Mouse (Mus musculus) MEL (cell line): ENCODE results near the gene Atad1. TPM values are rescaled to one million over a fixed set of nuclear protein-coding genes. Genes with fewer than 3 reads are reported as not detected.
A peak's percentile ranks its signal among the peaks of the same experiment; 100 is the strongest.

Experiments
- DNase-seq: peaks from one replicate; pipeline ENCODE4 v3.0.0; 2011; ENCODE audit warnings: low read depth, low spot score
- H3K27ac ChIP-seq: 2 replicates; pipeline ENCODE4 v1.5.1; 2012; ENCODE audit warnings: low read depth, mild to moderate bottlenecking, control low read depth, low read length, moderate library complexity; ENCODE audit not compliant: control insufficient read depth
- H3K27me3 ChIP-seq, 2 experiments: fragments of 150-350 bp in 1 of 2; sonication (generic) in 1 of 2; 2 replicates each; pipeline ENCODE4 v1.6.1; 2012; ENCODE audit warnings: low read length in 2 of 2, mild to moderate bottlenecking in 2 of 2, improper control_type of control experiment in 1 of 2, moderate library complexity in 1 of 2; ENCODE audit not compliant: insufficient read depth in 2 of 2, control insufficient read depth in 1 of 2
- H3K36me3 ChIP-seq, 2 experiments: 2 replicates each; pipeline ENCODE4 v1.6.1; 2012 to 2014; ENCODE audit warnings: low read length in 2 of 2, improper control_type of control experiment in 1 of 2, inconsistent platforms in 1 of 2, mild to moderate bottlenecking in 1 of 2; ENCODE audit not compliant: insufficient read depth in 2 of 2, control insufficient read depth in 1 of 2
- H3K4me1 ChIP-seq, 2 experiments: fragments of 150-350 bp in 1 of 2; sonication (generic) in 1 of 2; 2 replicates each; pipeline ENCODE4 v1.6.1; 2012; ENCODE audit warnings: low read length in 2 of 2, improper control_type of control experiment in 1 of 2, mild to moderate bottlenecking in 1 of 2; ENCODE audit not compliant: insufficient read depth in 2 of 2, control insufficient read depth in 1 of 2
- H3K4me3 ChIP-seq, 2 experiments: fragments of 150-350 bp in 1 of 2; sonication (generic) in 1 of 2; 2 replicates each; pipeline ENCODE4 v1.5.1; 2012; ENCODE audit warnings: low read depth in 2 of 2, low read length in 2 of 2, mild to moderate bottlenecking in 2 of 2, moderate library complexity in 2 of 2, control low read depth in 1 of 2, improper control_type of control experiment in 1 of 2; ENCODE audit not compliant: control insufficient read depth in 1 of 2, insufficient read depth in 1 of 2
- H3K79me2 ChIP-seq: 2 replicates; pipeline ENCODE4 v1.6.1; 2012; ENCODE audit warnings: mild to moderate bottlenecking, low read length, moderate library complexity; ENCODE audit not compliant: control insufficient read depth, poor library complexity, insufficient read depth
- H3K9ac ChIP-seq: 2 replicates; pipeline ENCODE4 v1.6.1; 2012; ENCODE audit warnings: low read depth, mild to moderate bottlenecking, control low read depth, low read length, moderate library complexity; ENCODE audit not compliant: control insufficient read depth, poor library complexity, severe bottlenecking
- H3K9me3 ChIP-seq: fragments of 150-350 bp; sonication (generic); replicated peaks from 2 replicates; pipeline ENCODE4 v1.6.1; 2012; ENCODE audit warnings: mild to moderate bottlenecking, low read length, improper control_type of control experiment, moderate library complexity; ENCODE audit not compliant: insufficient read depth
- CTCF ChIP-seq, 3 experiments: IDR thresholded peaks in 2 of 3; conservative IDR thresholded peaks in 1 of 3; 2 replicates each; pipeline ENCODE4 v1.5.1; 2011 to 2012; ENCODE audit warnings: low read length in 3 of 3, low read depth in 2 of 3, mild to moderate bottlenecking in 2 of 3, improper control_type of control experiment in 1 of 3, inconsistent platforms in 1 of 3, mixed read lengths in 1 of 3, moderate library complexity in 1 of 3; ENCODE audit not compliant: control insufficient read depth in 1 of 3, insufficient read depth in 1 of 3, poor library complexity in 1 of 3, severe bottlenecking in 1 of 3
- GABPA ChIP-seq: IDR thresholded peaks from 2 replicates; pipeline ENCODE4 v1.6.1; 2012; ENCODE audit warnings: low read depth, mild to moderate bottlenecking, inconsistent platforms, low read length, improper control_type of control experiment, moderate library complexity
- GATA1 ChIP-seq: IDR thresholded peaks from 2 replicates; pipeline ENCODE4 v1.6.1; 2011; ENCODE audit warnings: low read depth, low read length, improper control_type of control experiment
- JUND ChIP-seq: IDR thresholded peaks from 2 replicates; pipeline ENCODE4 v1.6.1; 2011; ENCODE audit warnings: low read depth, mild to moderate bottlenecking, improper control_type of control experiment, low read length
- KAT2A ChIP-seq: conservative IDR thresholded peaks from 2 replicates; pipeline ENCODE4 v1.6.1; 2012; ENCODE audit warnings: low read depth, low read length, improper control_type of control experiment, inconsistent platforms
- MAFK ChIP-seq: IDR thresholded peaks from 2 replicates; pipeline ENCODE4 v1.6.1; 2011; ENCODE audit warnings: low read depth, mild to moderate bottlenecking, low read length, improper control_type of control experiment, borderline replicate concordance
- MAX ChIP-seq: IDR thresholded peaks from 2 replicates; pipeline ENCODE4 v1.6.1; 2011; ENCODE audit warnings: low read length, improper control_type of control experiment
- MEF2A ChIP-seq: IDR thresholded peaks from 2 replicates; pipeline ENCODE4 v1.6.1; 2014; ENCODE audit warnings: low read depth, mild to moderate bottlenecking, inconsistent platforms, low read length, improper control_type of control experiment; ENCODE audit not compliant: poor library complexity, insufficient replicate concordance, severe bottlenecking; ENCODE audit errors: extremely low read depth
- MXI1 ChIP-seq: IDR thresholded peaks from 2 replicates; pipeline ENCODE4 v1.6.1; 2011; ENCODE audit warnings: mild to moderate bottlenecking, low read depth, low read length, improper control_type of control experiment
- MYB ChIP-seq: IDR thresholded peaks from 2 replicates; pipeline ENCODE4 v1.6.1; 2011; ENCODE audit warnings: mild to moderate bottlenecking, low read depth, low read length, improper control_type of control experiment
- MYC ChIP-seq: IDR thresholded peaks from 2 replicates; pipeline ENCODE4 v1.6.1; 2011; ENCODE audit warnings: low read depth, mild to moderate bottlenecking, low read length, improper control_type of control experiment, moderate library complexity
- NELFE ChIP-seq: IDR thresholded peaks from 2 replicates; pipeline ENCODE4 v1.6.1; 2011; ENCODE audit warnings: low read depth, low read length, improper control_type of control experiment
- NRF1 ChIP-seq: IDR thresholded peaks from 2 replicates; pipeline ENCODE4 v1.6.1; 2014; ENCODE audit warnings: low read depth, mild to moderate bottlenecking, inconsistent platforms, low read length, improper control_type of control experiment, moderate library complexity; ENCODE audit not compliant: poor library complexity, insufficient read depth, severe bottlenecking
- POLR2A ChIP-seq, 2 experiments: IDR thresholded peaks; 2 replicates each; pipeline ENCODE4 v1.6.1; 2011 to 2012; ENCODE audit warnings: low read length in 2 of 2, mild to moderate bottlenecking in 2 of 2, control low read depth in 1 of 2, improper control_type of control experiment in 1 of 2, low read depth in 1 of 2, moderate library complexity in 1 of 2; ENCODE audit not compliant: control insufficient read depth in 1 of 2, insufficient read depth in 1 of 2, poor library complexity in 1 of 2
- POLR2AphosphoS2 ChIP-seq: IDR thresholded peaks from 2 replicates; pipeline ENCODE4 v1.6.1; 2011; ENCODE audit warnings: low read length, improper control_type of control experiment
- RAD21 ChIP-seq: IDR thresholded peaks from 2 replicates; pipeline ENCODE4 v1.6.1; 2011; ENCODE audit warnings: mild to moderate bottlenecking, low read depth, low read length, improper control_type of control experiment
- SIN3A ChIP-seq: IDR thresholded peaks from 2 replicates; pipeline ENCODE4 v1.6.1; 2012; ENCODE audit warnings: low read length, improper control_type of control experiment, inconsistent platforms
- TAL1 ChIP-seq: IDR thresholded peaks from 2 replicates; pipeline ENCODE4 v1.6.1; 2012; ENCODE audit warnings: mild to moderate bottlenecking, inconsistent platforms, low read length, moderate library complexity, mixed read lengths
- TBP ChIP-seq: IDR thresholded peaks from 2 replicates; pipeline ENCODE4 v1.8.0; 2011; ENCODE audit warnings: low read depth, low read length, improper control_type of control experiment
- ZC3H11A ChIP-seq: IDR thresholded peaks from 2 replicates; pipeline ENCODE4 v1.6.1; 2012; ENCODE audit warnings: low read depth, mild to moderate bottlenecking, inconsistent platforms, low read length, improper control_type of control experiment
- ZKSCAN1 ChIP-seq: IDR thresholded peaks from 2 replicates; pipeline ENCODE4 v1.6.1; 2012; ENCODE audit warnings: low read depth, mild to moderate bottlenecking, inconsistent platforms, low read length, improper control_type of control experiment, moderate library complexity
- ZMIZ1 ChIP-seq: IDR thresholded peaks from 2 replicates; pipeline ENCODE4 v1.6.1; 2012; ENCODE audit warnings: low read depth, mild to moderate bottlenecking, inconsistent platforms, low read length, improper control_type of control experiment, moderate library complexity
- ZNF384 ChIP-seq: IDR thresholded peaks from 2 replicates; pipeline ENCODE4 v1.6.1; 2012; ENCODE audit warnings: low read depth, mild to moderate bottlenecking, inconsistent platforms, low read length, improper control_type of control experiment
- polyA plus RNA-seq, 2 experiments: library from polyadenylated mRNA; stranded (reverse) in 1 of 2; unstranded in 1 of 2; fragments of >175 nt in 1 of 2; fragments of >200 nt in 1 of 2; gene quantifications; 2 replicates each; pipeline versions ENCODE4 v1.2.1 to v1.2.4; 2012; ENCODE audit warnings: low replicate concordance in 2 of 2, low read depth in 1 of 2; ENCODE audit not compliant: insufficient read length in 2 of 2, insufficient read depth in 1 of 2, missing spikeins in 1 of 2
- total RNA-seq: library from RNA; depleted of rRNA; stranded (reverse); fragments of 300-350 nt; gene quantifications from 2 replicates; pipeline ENCODE4 v1.2.3, GENCODE M21; 2012

The Atad1 gene
- total and polyA plus RNA-seq, 3 experiments: 35.8 to 48.4 TPM; not detected in 1

DNA sequence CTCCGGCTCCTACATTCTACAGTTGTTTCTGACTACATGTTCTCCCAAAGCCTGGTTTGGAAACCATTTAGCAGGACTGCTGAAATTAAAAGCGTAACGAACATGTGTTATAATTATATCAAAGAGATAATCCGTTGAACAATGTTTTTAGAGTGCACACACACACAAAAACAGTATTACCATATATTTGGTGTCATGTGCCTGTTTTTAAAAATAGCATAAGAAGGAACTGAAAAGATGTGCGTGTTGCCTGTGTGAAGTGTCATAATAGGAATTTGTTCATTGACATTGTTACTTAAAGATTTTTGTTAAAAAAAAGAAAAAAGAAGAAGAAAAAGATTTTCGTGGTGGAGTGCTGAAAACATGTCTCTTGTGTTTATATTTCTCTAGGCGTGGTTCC, 93.6 kb downstream of the Atad1 start:
- no peak for TF ChIP-seq MYC
- no peak for TF ChIP-seq MAFK
- no peak for TF ChIP-seq ZKSCAN1
- TF ChIP-seq RAD21: no peak
- TF ChIP-seq KAT2A: no peak
- no peak for TF ChIP-seq MXI1
- no peak for TF ChIP-seq MAX
- TF ChIP-seq GATA1: no peak
- TF ChIP-seq JUND: no peak
- TF ChIP-seq TAL1: no peak
- no peak for TF ChIP-seq POLR2A (IDR thresholded peaks at IDR 0.05; ENCODE audit: control insufficient read depth in 1 of 2, insufficient read depth in 1 of 2, low read depth in 1 of 2, low read length in 2 of 2, poor library complexity in 1 of 2)
- TF ChIP-seq MYB: no peak
- no peak for TF ChIP-seq ZNF384
- TF ChIP-seq MEF2A: no peak
- no peaks in the 10 kb centered on the region for H3K27me3 ChIP-seq
- H3K27ac ChIP-seq: no peak overlapping the region
- H3K9me3 ChIP-seq: no peaks in the 10 kb centered on the region
- no peak overlapping the region for H3K4me3 ChIP-seq
- H3K4me1 ChIP-seq: 0 out of 4 replicates have a peak, but pooled peaks cover 0 to 3% of the 10 kb centered on the region in 2 experiments
- H3K79me2 ChIP-seq: no peaks in the 10 kb centered on the region
- no peak overlapping the region for H3K9ac ChIP-seq
- DNase-seq: no peak
- H3K36me3 ChIP-seq: no peaks in the 10 kb centered on the region

DNA sequence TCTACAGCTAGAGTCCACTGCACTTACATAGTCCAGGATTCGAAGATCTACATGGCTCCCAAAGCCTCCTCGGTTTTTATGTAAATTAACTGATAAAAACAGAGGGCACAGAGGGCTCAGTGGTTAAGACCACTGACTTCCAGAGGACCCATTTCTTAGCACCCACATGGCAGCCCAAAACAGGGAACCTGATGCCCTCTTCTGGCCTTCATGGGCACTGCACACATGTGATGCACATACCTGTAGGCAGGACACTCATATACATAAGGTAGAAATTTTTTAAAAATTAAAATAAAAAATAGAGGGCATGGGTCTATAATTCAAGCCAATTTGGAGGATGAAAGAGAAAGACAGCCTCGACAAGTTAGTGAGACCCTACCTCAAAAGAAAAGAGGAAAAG, 95.9 kb downstream of the Atad1 start:
- DNase-seq: no peak
- Histone ChIP-seq H3K27ac (no peak overlapping the region), H3K79me2 (no peaks in the 10 kb centered on the region), H3K4me1 (peaks cover under 1 to 5% of the 10 kb centered on the region in 2 experiments; a peak in 1 of 4 replicates), H3K4me3 (no peak overlapping the region), H3K9ac (no peak overlapping the region), H3K27me3 (no peaks in the 10 kb centered on the region), H3K36me3 (peaks cover 0 to 1% of the 10 kb centered on the region in 2 experiments; a peak in 1 of 4 replicates)
- TF ChIP-seq CTCF (IDR thresholded peaks at IDR 0.05 in 2 of 3, conservative IDR thresholded peaks at IDR 0.05 in 1 of 3; ENCODE audit: control insufficient read depth in 1 of 3, insufficient read depth in 1 of 3, low read depth in 2 of 3, low read length in 3 of 3, poor library complexity in 1 of 3, severe bottlenecking in 1 of 3): peak; percentile 4 to 11 (median 9); a peak in 2 of 6 replicates
- TF ChIP-seq ZC3H11A: no peak
- TF ChIP-seq, all 39 proteins: peak for 1
- no peaks in the 10 kb centered on the region for H3K9me3 ChIP-seq

DNA sequence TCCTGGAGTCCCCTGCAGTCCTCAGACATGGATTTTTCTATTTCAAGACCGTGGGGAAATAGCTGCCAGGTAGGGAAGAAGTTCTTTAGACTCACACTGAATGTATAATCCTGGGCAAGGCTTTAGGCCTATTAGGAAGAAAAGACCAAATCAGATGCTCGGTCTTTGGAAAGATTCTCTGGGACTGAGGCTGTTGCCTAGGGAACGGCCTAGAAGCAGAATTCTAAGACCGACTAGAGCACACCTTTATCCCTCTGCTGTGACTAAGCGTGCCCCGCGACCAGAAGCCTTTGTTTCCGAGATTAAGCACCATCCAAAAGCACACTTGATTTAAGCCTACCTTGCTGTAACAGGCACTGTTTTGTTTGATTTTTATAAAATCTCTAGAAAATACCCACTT, 97.6 kb downstream of the Atad1 start:
- no peak for DNase-seq
- peaks cover 0 to 8% of the 10 kb centered on the region in 2 experiments; a peak in 2 of 4 replicates for H3K36me3 ChIP-seq
- no peak overlapping the region for H3K27ac ChIP-seq
- H3K4me1 ChIP-seq: peaks cover 4 to 6% of the 10 kb centered on the region in 2 experiments; a peak in 3 of 4 replicates
- H3K79me2 ChIP-seq: no peaks in the 10 kb centered on the region
- H3K9ac ChIP-seq: no peak overlapping the region
- H3K9me3 ChIP-seq: no peaks in the 10 kb centered on the region
- no peak for TF ChIP-seq POLR2AphosphoS2
- no peak for TF ChIP-seq ZMIZ1
- TF ChIP-seq NRF1: no peak
- no peak for TF ChIP-seq NELFE
- no peak for TF ChIP-seq CTCF (IDR thresholded peaks at IDR 0.05 in 2 of 3, conservative IDR thresholded peaks at IDR 0.05 in 1 of 3; ENCODE audit: control insufficient read depth in 1 of 3, insufficient read depth in 1 of 3, low read depth in 2 of 3, low read length in 3 of 3, poor library complexity in 1 of 3, severe bottlenecking in 1 of 3)
- no peak for TF ChIP-seq TBP
- no peak for TF ChIP-seq GABPA
- no peak for TF ChIP-seq SIN3A
- no peak overlapping the region for H3K4me3 ChIP-seq
- H3K27me3 ChIP-seq: no peaks in the 10 kb centered on the region
